Mouse (Mus musculus): ENCODE measurements around the gene Wnt5b.
A peak's percentile ranks its signal among the peaks of the same experiment; 100 is the strongest.

DNA sequence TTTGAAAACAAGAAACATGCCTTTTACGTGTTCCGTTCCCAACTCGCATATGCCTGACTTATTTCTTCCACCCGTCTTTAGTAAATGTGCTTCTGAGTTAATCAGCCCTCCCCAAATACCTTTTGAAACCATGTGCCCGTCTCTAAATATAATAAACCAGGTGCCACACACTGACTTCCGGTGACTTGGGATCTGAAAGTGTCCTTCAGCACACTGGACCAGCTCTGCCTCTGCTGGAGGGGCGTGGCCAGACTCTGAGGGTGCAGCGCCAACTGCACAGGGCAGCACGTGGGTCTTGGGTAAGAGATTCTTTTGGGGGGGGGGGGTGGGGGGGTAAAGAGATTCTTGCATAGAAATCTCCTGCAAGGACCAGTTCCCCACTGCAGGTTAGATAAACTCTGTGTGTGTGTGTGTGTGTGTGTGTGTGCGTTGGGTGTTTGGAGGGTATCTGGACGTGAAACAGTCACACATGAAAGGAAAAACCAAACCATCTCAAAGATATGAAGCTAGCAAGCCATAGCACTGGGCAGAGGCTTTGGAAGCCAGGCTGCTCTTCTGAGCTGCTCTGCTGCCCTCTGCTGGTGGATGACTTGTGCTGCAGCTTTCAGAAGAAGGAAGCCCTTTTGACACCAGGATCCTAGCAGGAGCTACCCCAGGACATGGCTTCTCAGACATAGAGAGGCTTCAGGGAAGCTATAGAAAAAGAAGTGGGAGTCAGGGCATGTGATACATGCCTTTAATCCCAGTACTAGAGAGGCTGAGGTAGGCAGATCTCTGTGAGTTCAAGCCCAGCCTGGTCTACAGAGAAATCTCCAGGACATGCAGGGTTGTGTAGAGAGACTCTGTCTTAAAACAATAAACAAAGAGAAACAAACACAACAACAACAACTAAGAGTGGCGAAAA, 100.2 kb downstream of the Wnt5b start:
- TF ChIP-seq CTCF (IDR thresholded peaks at IDR 0.05; ENCODE audit: low read depth), result peak; percentile 95
- no peak for TF ChIP-seq EP300 (IDR thresholded peaks at IDR 0.05; ENCODE audit: low read depth)
